Mouse (Mus musculus): ENCODE measurements around the gene Nmt2.

GRCm38 (mm10) chr2:3305426-3306025, 21.5 kb downstream of the Nmt2 start:
- TF ChIP-seq CTCF (IDR thresholded peaks at IDR 0.05; ENCODE audit: borderline replicate concordance, extremely low read depth, insufficient read depth, insufficient read length) = no peak
- no peak for TF ChIP-seq POLR2A (IDR thresholded peaks at IDR 0.05; ENCODE audit: borderline replicate concordance, extremely low read depth, insufficient read depth, insufficient read length, poor library complexity, severe bottlenecking)
